Mouse (Mus musculus): ENCODE data around the gene Enc1. TPM values are rescaled to one million over a fixed set of nuclear protein-coding genes. Genes with fewer than 3 reads are reported as not detected.

The Enc1 gene
- polyA plus RNA-seq (2015; fragmentation: Nextera tagmentation; extraction: Ambion mirVana) = 50.2 and 52.1 TPM in 2 replicates

- H3K9me3 ChIP-seq = no peaks in the 10 kb centered on the region
- peak; percentile 92 for ATAC-seq
- H3K4me2 ChIP-seq (replicated peaks) = peak within 1 kb of the TSS; percentile 86
- peak within 1 kb of the TSS; percentile 95 for H3K9ac ChIP-seq (replicated peaks)
- H3K27me3 ChIP-seq = no peaks in the 10 kb centered on the region
- H3K4me1 ChIP-seq (replicated peaks) = peaks cover 74% of the 10 kb centered on the region
- peak within 1 kb of the TSS; percentile 97 for H3K27ac ChIP-seq
- under 1% methylated on average over 80 of the region's 89 CpGs for WGBS
- peak within 1 kb of the TSS; percentile 96 for H3K4me3 ChIP-seq (replicated peaks)
- peaks cover 14% of the 10 kb centered on the region for H3K36me3 ChIP-seq
Observed at GRCm38 (mm10) chr13:97240965-97241786, at the start of gene Enc1. Gene Enc1 (plus strand): TSS chr13:97241105.

GRCm38 (mm10) chr13:97192649-97193048, 48.3 kb upstream of the Enc1 start:
- Histone ChIP-seq H3K4me1 (replicated peaks) (peaks cover 5% of the 10 kb centered on the region; the same call in 1 of the 2 replicates), H3K4me2 (replicated peaks) (no peak overlapping the region), H3K36me3 (no peaks in the 10 kb centered on the region), H3K9me3 (no peaks in the 10 kb centered on the region), H3K9ac (replicated peaks) (no peak overlapping the region), H3K27ac (no peak overlapping the region), H3K4me3 (replicated peaks) (no peak overlapping the region), H3K27me3 (no peaks in the 10 kb centered on the region)
- ATAC-seq = no peak
- 93% methylated on average over 11 of the region's 11 CpGs for WGBS

GRCm38 (mm10) chr13:97193420-97193819, 47.5 kb upstream of the Enc1 start:
- WGBS = 58% methylated on average over 7 of the region's 7 CpGs
- ATAC-seq = no peak
- no peaks in the 10 kb centered on the region for H3K27me3 ChIP-seq
- no peak overlapping the region for H3K27ac ChIP-seq
- no peak overlapping the region for H3K4me3 ChIP-seq (replicated peaks)
- H3K9me3 ChIP-seq = no peaks in the 10 kb centered on the region
- no peak overlapping the region for H3K9ac ChIP-seq (replicated peaks)
- H3K4me1 ChIP-seq (replicated peaks) = peaks cover 12% of the 10 kb centered on the region
- H3K4me2 ChIP-seq (replicated peaks) = no peak overlapping the region
- no peaks in the 10 kb centered on the region for H3K36me3 ChIP-seq

GRCm38 (mm10) chr13:97196186-97196924, 44.5 kb upstream of the Enc1 start:
- no peak overlapping the region for H3K9ac ChIP-seq (replicated peaks)
- ATAC-seq = no peak
- no peak overlapping the region for H3K4me3 ChIP-seq (replicated peaks)
- no peaks in the 10 kb centered on the region for H3K27me3 ChIP-seq
- 62% methylated on average over 12 of the region's 12 CpGs for WGBS
- H3K4me1 ChIP-seq (replicated peaks) = peaks cover 13% of the 10 kb centered on the region
- no peaks in the 10 kb centered on the region for H3K9me3 ChIP-seq
- H3K36me3 ChIP-seq = no peaks in the 10 kb centered on the region
- no peak overlapping the region for H3K27ac ChIP-seq
- H3K4me2 ChIP-seq (replicated peaks) = no peak overlapping the region

- Histone ChIP-seq H3K9me3 (no peaks in the 10 kb centered on the region), H3K27ac (no peak overlapping the region), H3K4me3 (replicated peaks) (no peak overlapping the region), H3K9ac (replicated peaks) (no peak overlapping the region), H3K4me1 (replicated peaks) (peaks cover 13% of the 10 kb centered on the region), H3K36me3 (no peaks in the 10 kb centered on the region), H3K4me2 (replicated peaks) (no peak overlapping the region), H3K27me3 (no peaks in the 10 kb centered on the region)
- no peak for ATAC-seq
- 87% methylated on average over 2 of the region's 2 CpGs for WGBS
Observed at GRCm38 (mm10) chr13:97196925-97197218, 44.0 kb upstream of the Enc1 start.

DNA sequence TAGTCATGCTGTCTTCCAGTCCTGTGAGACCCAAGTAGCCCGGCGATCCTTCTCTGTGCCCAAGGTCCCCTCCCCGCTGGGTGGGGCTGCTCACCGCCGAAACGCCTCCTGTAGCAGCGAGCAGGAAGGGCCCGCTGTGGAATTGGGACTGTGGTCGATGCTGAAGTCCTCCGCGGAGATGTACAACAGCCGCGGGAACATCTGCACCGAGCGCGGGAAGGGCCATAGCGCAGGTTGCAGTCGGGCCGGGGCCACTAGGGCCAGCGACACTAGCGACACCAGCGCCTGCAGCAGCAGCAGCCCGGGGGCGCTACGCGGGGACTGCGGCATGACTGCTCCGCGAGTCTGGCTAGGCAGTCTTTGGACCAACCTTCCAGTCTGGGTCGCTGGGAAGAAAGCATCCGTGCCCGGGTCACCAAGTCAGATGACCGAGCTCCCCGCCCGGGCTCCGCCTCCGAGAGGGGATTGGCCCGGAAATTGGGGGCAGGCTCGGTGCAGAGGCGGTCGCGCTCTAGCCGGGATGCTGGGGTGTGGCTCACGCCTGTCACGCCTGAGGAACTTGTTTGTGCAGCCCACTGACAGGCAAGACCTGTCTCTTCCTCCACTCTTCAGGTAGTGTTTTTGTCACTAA, 42.9 kb upstream of the Enc1 start, which contains the start of gene Hexb:
TSS of gene Hexb (minus strand) at position 426 of the 631 bp plus-strand sequence.
- Histone ChIP-seq H3K9ac (replicated peaks) (peak within 1 kb of the TSS; percentile 69), H3K36me3 (no peaks in the 10 kb centered on the region), H3K4me3 (replicated peaks) (peak within 1 kb of the TSS; percentile 64), H3K27ac (0 out of 2 replicates have a peak within 1 kb of the TSS, but pooled peaks have one; percentile 48), H3K27me3 (no peaks in the 10 kb centered on the region), H3K9me3 (no peaks in the 10 kb centered on the region), H3K4me1 (replicated peaks) (peaks cover 10% of the 10 kb centered on the region), H3K4me2 (replicated peaks) (peak within 1 kb of the TSS; percentile 88)
- under 1% methylated on average over 45 of the region's 45 CpGs for WGBS
- ATAC-seq = peak; percentile 89

DNA sequence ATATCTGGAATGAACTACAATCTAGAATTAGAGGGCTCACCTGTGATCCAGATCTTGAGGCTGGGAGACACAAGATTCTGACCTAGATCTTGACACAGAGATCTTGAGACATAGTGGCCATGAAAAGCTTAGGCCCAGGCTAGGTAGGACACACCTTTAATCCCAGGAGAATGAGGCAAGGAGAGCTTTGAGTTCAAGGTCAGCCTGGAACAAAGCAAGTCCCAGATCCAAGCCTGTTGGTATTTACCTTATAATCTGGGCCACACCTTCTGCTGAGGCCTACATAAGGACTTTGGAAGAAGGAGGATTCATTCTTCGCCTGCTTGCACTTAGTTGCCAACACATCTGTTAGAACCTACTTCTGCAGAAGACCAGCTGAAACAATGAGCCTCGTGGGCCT, 41.8 kb upstream of the Enc1 start:
- H3K9ac ChIP-seq (replicated peaks) = no peak overlapping the region
- 81% methylated on average over 2 of the region's 2 CpGs for WGBS
- H3K36me3 ChIP-seq = no peaks in the 10 kb centered on the region
- no peak overlapping the region for H3K4me2 ChIP-seq (replicated peaks)
- peaks cover 10% of the 10 kb centered on the region for H3K4me1 ChIP-seq (replicated peaks)
- H3K27me3 ChIP-seq = no peaks in the 10 kb centered on the region
- no peak overlapping the region for H3K27ac ChIP-seq
- no peak overlapping the region for H3K4me3 ChIP-seq (replicated peaks)
- no peaks in the 10 kb centered on the region for H3K9me3 ChIP-seq
- no peak for ATAC-seq

DNA sequence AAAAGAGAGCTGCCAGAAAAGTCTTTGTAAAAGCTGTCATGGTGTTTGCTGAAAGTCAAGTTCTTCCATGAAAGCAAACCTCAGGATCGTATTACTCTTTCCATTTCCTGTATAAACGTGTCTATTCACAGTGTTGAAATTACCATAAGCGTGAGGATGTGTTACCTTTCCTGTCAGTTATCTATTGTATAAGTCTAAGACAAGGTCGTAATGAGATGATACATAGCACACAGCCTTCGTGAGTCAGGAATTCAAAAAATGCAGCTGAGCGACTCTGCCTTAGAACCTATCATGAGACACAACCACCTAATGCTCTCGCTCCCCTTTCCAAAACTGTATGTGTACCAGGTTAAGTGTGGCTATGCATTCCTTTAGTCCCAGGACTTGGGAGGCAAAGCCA, 39.8 kb upstream of the Enc1 start:
- 76% methylated on average over 7 of the region's 7 CpGs for WGBS
- H3K9ac ChIP-seq (replicated peaks) = no peak overlapping the region
- H3K27me3 ChIP-seq = no peaks in the 10 kb centered on the region
- ATAC-seq = no peak
- no peak overlapping the region for H3K4me2 ChIP-seq (replicated peaks)
- H3K36me3 ChIP-seq = no peaks in the 10 kb centered on the region
- no peaks in the 10 kb centered on the region for H3K9me3 ChIP-seq
- H3K4me3 ChIP-seq (replicated peaks) = no peak overlapping the region
- no peak overlapping the region for H3K27ac ChIP-seq
- peaks cover 16% of the 10 kb centered on the region for H3K4me1 ChIP-seq (replicated peaks)

GRCm38 (mm10) chr13:97201896-97202295, 39.0 kb upstream of the Enc1 start:
- H3K4me3 ChIP-seq (replicated peaks) = no peak overlapping the region
- no peaks in the 10 kb centered on the region for H3K9me3 ChIP-seq
- H3K27me3 ChIP-seq = no peaks in the 10 kb centered on the region
- H3K27ac ChIP-seq = no peak overlapping the region
- no peak overlapping the region for H3K4me2 ChIP-seq (replicated peaks)
- WGBS = 84% methylated on average over 4 of the region's 4 CpGs
- peaks cover 16% of the 10 kb centered on the region for H3K4me1 ChIP-seq (replicated peaks)
- no peak overlapping the region for H3K9ac ChIP-seq (replicated peaks)
- no peaks in the 10 kb centered on the region for H3K36me3 ChIP-seq
- no peak for ATAC-seq

DNA sequence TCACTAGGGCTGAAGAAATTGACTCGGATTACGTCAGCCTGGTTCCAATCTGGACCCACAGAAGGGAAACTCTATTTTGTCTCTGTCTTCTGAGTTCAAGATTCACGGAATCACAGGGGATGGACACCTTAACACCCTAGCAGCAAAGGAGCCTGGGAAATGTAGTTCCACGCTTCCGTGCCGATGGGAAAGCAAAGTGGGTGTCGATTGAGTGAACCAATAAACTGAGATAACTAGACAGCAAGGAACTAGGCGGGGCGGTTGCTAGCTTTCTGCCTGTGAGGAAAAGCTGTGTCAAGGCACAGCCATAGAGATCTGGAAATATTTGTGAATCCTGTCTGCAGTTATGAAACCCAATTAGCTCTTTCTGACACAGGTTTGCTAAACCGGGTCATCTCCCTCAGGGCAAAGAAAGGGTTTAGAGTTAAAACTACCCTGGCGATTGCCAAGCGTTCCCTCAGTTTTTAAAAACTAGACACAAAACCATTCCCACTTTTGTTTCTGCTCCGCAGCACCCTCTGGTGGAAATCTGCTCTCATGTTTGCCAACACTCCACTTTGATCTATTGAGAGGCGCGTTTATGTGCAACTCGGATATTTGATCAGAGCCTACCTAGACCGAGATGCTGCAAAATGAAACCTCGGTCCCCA, 35.7 kb upstream of the Enc1 start:
- Histone ChIP-seq H3K36me3 (no peaks in the 10 kb centered on the region), H3K4me3 (replicated peaks) (peak overlapping the region; percentile 35), H3K9ac (replicated peaks) (no peak overlapping the region), H3K27ac (no peak overlapping the region), H3K27me3 (no peaks in the 10 kb centered on the region), H3K4me1 (replicated peaks) (peaks cover 6% of the 10 kb centered on the region; the same call in 1 of the 2 replicates), H3K9me3 (no peaks in the 10 kb centered on the region), H3K4me2 (replicated peaks) (peak overlapping the region; percentile 66)
- peak; percentile 80 for ATAC-seq
- 18% methylated on average over 18 of the region's 18 CpGs for WGBS

GRCm38 (mm10) chr13:97206046-97206445, 34.9 kb upstream of the Enc1 start:
- no peaks in the 10 kb centered on the region for H3K36me3 ChIP-seq
- H3K4me2 ChIP-seq (replicated peaks) = no peak overlapping the region
- no peak overlapping the region for H3K9ac ChIP-seq (replicated peaks)
- no peak overlapping the region for H3K4me3 ChIP-seq (replicated peaks)
- no peaks in the 10 kb centered on the region for H3K27me3 ChIP-seq
- H3K27ac ChIP-seq = no peak overlapping the region
- H3K9me3 ChIP-seq = no peaks in the 10 kb centered on the region
- WGBS = 89% methylated on average over 2 of the region's 2 CpGs
- ATAC-seq = no peak
- H3K4me1 ChIP-seq (replicated peaks) = peaks cover 6% of the 10 kb centered on the region; the same call in 1 of the 2 replicates

Measured in midbrain, embryonic 13.5 days (tissue).